Mouse (Mus musculus) spleen, postnatal 14 days (tissue): ENCODE results near the gene Tbx2.

Source experiments
- DNase-seq, 2 experiments: peaks; one replicate each; pipeline ENCODE4 v3.0.0; 2021 to 2022; ENCODE audit warnings: low spot score in 2 of 2

Gene Tbx2

GRCm38 (mm10) chr11:85887801-85888450 lies 55.6 kb downstream of the Tbx2 start:
- DNase-seq: no peak

- DNase-seq: no peak
Measured at GRCm38 (mm10) chr11:85888451-85888961, 56.2 kb downstream of the Tbx2 start.

DNA sequence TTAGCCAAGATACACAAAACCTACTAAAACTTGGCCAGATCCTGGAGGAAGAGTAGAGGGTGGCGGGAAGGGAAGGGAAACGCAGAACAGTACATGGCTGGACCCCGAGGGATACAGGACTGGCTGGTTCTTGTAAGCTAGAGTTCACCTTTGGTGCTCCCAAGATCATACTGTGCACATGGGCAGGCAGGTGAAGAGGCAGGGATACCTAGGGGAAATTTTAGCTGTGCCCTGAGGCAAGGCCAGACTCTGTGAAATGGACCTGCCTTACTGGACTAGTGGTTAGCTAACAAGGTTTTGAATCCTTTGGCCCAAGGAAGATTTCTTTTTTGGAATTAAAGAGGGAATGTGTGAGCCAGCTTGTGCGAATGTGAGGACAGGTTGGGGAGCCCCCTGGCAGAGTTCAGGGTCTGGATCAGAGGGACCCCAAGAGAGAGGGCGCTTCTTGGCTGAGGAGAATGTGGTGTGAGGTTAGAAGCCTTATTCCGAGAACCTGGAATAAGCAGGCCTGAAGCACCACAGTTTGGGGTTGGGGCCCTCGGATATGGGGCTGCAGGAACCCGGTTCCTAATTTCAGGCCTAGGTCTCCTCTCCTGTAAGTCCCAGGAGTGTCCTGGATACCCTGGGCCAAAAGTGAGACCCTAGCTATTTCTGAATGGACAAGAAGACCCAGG lies 56.8 kb downstream of the Tbx2 start:
- DNase-seq: no peak

GRCm38 (mm10) chr11:85889730-85890562 lies 57.6 kb downstream of the Tbx2 start:
- no peak for DNase-seq

- DNase-seq: no peak
Measured at GRCm38 (mm10) chr11:85890563-85890845, 58.2 kb downstream of the Tbx2 start.

DNA sequence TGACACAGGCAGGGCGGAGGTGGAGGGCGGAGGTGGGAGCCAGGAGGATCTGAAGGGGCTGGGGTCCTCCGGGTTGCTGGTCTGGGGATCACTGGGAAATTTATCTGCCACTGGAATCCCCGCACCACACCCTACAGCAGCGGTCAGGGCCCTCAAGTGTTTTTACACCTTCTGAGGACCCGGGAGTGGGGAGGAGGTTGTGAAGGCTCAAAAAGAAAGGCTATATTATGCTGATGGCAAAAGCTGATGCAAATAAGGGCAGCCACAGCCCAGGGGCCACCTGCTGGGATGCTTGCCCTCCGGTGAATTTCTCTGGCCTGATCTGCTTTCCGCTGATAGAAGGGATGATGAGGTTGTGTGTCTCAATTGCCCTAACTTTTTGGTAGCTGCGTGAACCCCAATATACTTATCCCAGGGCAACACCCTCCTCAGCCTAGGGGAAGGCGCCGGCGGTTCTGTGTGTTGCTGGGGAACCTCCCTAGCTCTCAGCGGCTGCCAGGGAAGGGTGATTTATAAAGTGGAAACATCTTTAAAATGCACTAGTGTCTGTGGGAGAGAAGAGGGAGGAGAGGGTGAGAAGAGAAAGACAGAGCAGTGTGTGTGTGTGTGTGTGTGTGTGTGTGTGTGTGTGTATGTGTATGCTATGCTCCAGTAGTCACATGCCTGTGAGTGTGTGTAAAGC lies 58.8 kb downstream of the Tbx2 start:
- DNase-seq: no peak
